Mouse (Mus musculus): Measurements from ENCODE around the gene Ost4. TPM values are rescaled to one million over a fixed set of nuclear protein-coding genes. Genes with fewer than 3 reads are reported as not detected.

Ost4 gene
- polyA plus RNA-seq (2012; rRNA removed), result 203 and 205 TPM in 2 replicates

DNA sequence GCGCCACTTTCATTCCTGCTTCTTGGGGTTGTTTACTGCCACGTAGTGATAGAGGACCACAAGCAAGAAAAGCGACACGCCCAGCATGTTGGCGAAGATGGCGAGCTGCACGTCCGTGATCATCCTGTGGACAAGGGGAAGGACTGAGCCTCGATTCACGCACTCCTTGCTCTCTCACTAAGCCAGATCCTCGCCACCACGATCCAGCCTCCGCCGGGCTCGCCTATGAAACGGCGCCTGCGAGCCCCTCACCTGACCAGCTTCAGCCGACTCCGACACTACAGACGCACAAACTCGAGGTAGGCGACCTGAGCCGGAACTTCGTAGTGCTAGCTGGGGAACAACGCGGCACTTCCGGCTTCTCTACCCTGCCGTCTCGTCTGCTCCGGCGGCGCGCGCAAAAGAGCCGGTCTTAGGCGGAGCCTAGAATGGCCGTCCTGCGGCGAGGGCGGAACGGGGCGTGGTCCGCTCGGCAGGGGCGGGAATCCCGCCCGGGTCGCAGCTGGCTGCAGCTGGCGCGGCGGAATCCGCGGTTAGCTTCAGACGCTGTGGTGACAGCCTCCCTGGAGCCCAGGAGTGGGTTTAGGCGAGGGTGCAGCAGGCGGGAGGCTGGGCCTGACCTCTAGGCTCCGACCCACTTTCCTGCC is at the start of gene Ost4:
Ost4 (minus strand) TSS at position 376 of the 647 bp plus-strand sequence.

GRCm38 (mm10) chr5:30944956-30945781 is 37.6 kb upstream of the Ost4 start, which contains the start of gene Cgref1:
Gene Cgref1 (minus strand): TSS chr5:30945591.

DNA sequence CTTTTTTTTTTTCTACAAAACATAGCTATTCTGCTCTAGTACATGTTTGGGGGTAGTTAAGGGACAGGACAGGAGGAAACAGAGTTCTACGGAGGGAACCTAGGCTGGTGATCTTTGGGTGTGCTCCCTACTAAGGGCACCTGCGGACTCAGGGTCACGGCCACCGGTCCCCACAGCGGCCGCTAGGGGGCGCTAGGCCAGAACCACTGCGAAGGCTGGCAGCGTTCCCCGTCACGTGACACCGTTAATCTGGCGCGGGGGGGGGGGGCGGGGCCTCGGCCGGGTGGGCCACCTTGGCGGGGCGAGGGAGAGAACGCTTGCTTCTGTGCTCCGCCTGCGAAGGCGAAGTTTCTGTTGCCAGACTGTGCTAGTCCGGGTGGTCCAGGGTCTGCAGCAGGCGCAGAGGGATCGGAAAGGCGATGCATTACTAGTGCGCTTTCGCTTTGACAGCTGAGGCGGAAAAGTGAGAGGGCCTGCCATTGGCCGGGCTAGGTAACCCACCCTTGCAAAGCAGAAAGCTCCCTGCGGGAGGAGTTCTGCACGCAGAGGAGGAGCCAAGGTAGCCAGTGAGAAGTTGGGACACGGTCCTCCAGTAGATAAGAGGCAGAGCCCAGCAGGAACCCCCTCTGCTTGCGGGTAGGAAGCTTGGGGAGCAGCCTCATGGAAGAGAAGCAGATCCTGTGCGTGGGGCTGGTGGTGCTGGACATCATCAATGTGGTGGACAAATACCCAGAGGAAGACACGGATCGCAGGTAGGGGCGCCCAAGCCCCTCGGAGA is 13.9 kb upstream of the Ost4 start, which contains the start of gene Khk:
Khk (plus strand) TSS at position 176 of the 778 bp plus-strand sequence.

DNA sequence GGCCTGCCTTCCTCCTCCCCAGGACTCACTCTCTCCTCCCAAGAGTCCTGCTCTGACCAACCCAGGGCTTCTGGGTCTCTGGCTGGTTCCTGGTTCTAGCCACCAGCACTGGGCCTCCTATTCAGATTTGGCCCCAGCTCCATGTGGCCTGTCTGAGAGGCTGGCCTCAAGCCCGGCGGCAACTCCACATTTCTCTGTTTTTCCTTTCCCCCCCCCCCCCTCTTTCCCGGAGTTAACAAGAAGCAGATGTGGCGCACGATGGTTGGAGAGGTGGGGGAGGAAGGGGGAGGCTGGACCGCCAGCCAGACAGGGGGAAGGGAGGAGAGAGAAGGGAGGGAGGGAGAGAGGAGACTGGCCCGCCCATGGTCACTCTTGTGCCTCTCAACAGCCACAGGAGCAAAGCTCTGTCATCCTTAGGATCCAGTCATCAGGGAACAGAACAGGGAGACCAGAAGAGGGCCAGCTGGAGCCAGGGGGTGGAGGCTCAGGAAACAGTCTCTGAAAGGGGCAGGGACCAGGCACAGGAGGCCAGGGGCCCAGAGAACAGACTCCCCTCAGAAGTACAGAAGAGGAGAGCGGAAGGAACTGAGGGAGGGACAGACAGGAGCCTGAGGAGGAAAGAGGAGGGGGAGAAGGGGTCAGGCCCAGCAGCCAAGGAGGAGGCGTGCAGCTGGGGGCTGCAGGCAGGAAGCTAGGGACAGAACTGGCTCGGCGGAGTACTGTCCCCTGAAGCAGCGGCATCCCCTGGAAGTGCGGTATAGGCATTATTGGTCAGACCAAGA is 5.7 kb upstream of the Ost4 start, which contains the start of gene Emilin1:
Emilin1 (plus strand) TSS at position 343 of the 782 bp plus-strand sequence.

GRCm38 (mm10) chr5:30888337-30889087 is 19.1 kb downstream of the Ost4 start, which contains the start of gene Agbl5:
Gene Agbl5 (plus strand): TSS chr5:30888694.

DNA sequence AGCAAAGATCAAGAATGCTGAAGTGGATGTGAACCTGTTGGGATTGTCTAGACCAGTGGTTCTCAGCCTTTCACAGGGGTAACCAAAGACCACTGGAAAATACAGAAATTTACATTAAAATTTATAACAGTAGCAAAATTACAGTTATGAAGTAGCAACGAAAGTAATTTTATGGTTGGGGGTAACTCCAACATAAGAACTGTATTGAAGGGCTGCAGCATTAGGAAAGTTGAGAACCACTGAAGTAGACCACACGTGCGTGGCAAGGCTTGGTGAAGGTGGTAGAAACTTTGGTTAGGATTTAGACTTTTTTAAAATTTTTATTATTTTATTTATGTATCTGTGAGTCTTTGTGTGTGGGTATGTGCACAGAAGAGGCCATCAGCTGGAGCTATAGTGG is 39.9 kb downstream of the Ost4 start, which contains the start of gene Tmem214:
Tmem214 (plus strand) TSS at position 301 of the 400 bp plus-strand sequence.

Other genes starting within 250 kb of the Ost4 start
- 108 and 132 TPM in 2 replicates for gene Cenpa, start 241.0 kb downstream of the Ost4 start, polyA plus RNA-seq (2012; rRNA removed)
- 0.08 and 0.37 TPM in 2 replicates for gene Dpysl5, start 196.2 kb downstream of the Ost4 start, polyA plus RNA-seq (2012; rRNA removed)
- gene Mapre3, start 93.1 kb downstream of the Ost4 start, polyA plus RNA-seq (2012; rRNA removed), result 2.2 and 2.3 TPM in 2 replicates
- gene Tmem214, start 39.8 kb downstream of the Ost4 start, polyA plus RNA-seq (2012; rRNA removed), result 18.7 and 23.0 TPM in 2 replicates
- 3.8 and 4.8 TPM in 2 replicates for gene Agbl5, start 19.1 kb downstream of the Ost4 start, polyA plus RNA-seq (2012; rRNA removed)
- gene Emilin1, start 5.6 kb upstream of the Ost4 start, polyA plus RNA-seq (2012; rRNA removed), result 18.7 and 19.4 TPM in 2 replicates
- gene Khk, start 13.6 kb upstream of the Ost4 start, polyA plus RNA-seq (2012; rRNA removed), result 32.0 and 33.2 TPM in 2 replicates
- gene Cgref1, start 37.8 kb upstream of the Ost4 start, polyA plus RNA-seq (2012; rRNA removed), result 4.2 and 4.3 TPM in 2 replicates
- gene Preb, start 52.6 kb upstream of the Ost4 start, polyA plus RNA-seq (2012; rRNA removed), result 81.6 and 91.4 TPM in 2 replicates
- gene Tcf23, start 60.9 kb upstream of the Ost4 start, polyA plus RNA-seq (2012; rRNA removed), result 0.01 and 0.03 TPM in 2 replicates
- gene Atraid, start 140.5 kb upstream of the Ost4 start, polyA plus RNA-seq (2012; rRNA removed), result 26.4 and 31.3 TPM in 2 replicates
- 4.0 and 4.7 TPM in 2 replicates for gene Slc5a6, start 141.1 kb upstream of the Ost4 start, polyA plus RNA-seq (2012; rRNA removed)
- 16.6 and 19.0 TPM in 2 replicates for gene Cad, start 147.0 kb upstream of the Ost4 start, polyA plus RNA-seq (2012; rRNA removed)
- not detected in 2 replicates for gene Dnajc5g, start 198.5 kb upstream of the Ost4 start, polyA plus RNA-seq (2012; rRNA removed)
- gene Slc30a3, start 200.4 kb upstream of the Ost4 start, polyA plus RNA-seq (2012; rRNA removed), result 0.26 and 0.36 TPM in 2 replicates
- 0.31 TPM in 1 of 2 replicates, not detected in the other for gene Trim54, start 208.9 kb upstream of the Ost4 start, polyA plus RNA-seq (2012; rRNA removed)
- not detected in 2 replicates for gene Ucn, start 231.0 kb upstream of the Ost4 start, polyA plus RNA-seq (2012; rRNA removed)
- gene Mpv17, start 246.5 kb upstream of the Ost4 start, polyA plus RNA-seq (2012; rRNA removed), result 13.6 and 16.9 TPM in 2 replicates

Data from liver, embryonic 14 days (tissue).